Mouse (Mus musculus) heart, embryonic 14.5 days (tissue): ENCODE data around the gene Il12rb2. TPM values are rescaled to one million over a fixed set of nuclear protein-coding genes. Genes with fewer than 3 reads are reported as not detected.

ENCODE experiments used
- ATAC-seq: fragments of 200-750 bp; cut with Nextera tagmentation; 2 replicates; pipeline ENCODE4 v1.8.0; 2017; ENCODE audit warnings: low read depth, moderate TSS enrichment; ENCODE audit not compliant: insufficient number of reproducible peaks, insufficient read depth, low FRiP score
- H3K27ac ChIP-seq, 2 experiments: fragments of 200-500 bp in 1 of 2; fragments of 300-500 bp in 1 of 2; sonication (generic) in 1 of 2; replicated peaks in 1 of 2; 2 replicates each; pipeline ENCODE4 v1.5.1; 2012 to 2014; ENCODE audit warnings: low read depth in 2 of 2, low read length in 2 of 2, control low read depth in 1 of 2, mild to moderate bottlenecking in 1 of 2, mixed read lengths in 1 of 2; ENCODE audit not compliant: control insufficient read depth in 1 of 2, insufficient read depth in 1 of 2
- H3K27me3 ChIP-seq: fragments of 300-500 bp; sonication (generic); 2 replicates; pipeline ENCODE4 v1.6.1; 2014; ENCODE audit warnings: mild to moderate bottlenecking, low read length, control low read depth; ENCODE audit not compliant: control insufficient read depth, insufficient read depth
- H3K36me3 ChIP-seq: fragments of 300-500 bp; sonication (generic); 2 replicates; pipeline ENCODE4 v1.6.1; 2014; ENCODE audit warnings: mild to moderate bottlenecking, control low read depth, low read length, mixed read lengths; ENCODE audit not compliant: control insufficient read depth, insufficient read depth
- H3K4me1 ChIP-seq, 2 experiments: fragments of 200-500 bp in 1 of 2; fragments of 300-500 bp in 1 of 2; sonication (generic) in 1 of 2; 2 replicates each; pipeline ENCODE4 v1.6.1; 2012 to 2014; ENCODE audit warnings: low read length in 2 of 2, control low read depth in 1 of 2, mixed read lengths in 1 of 2; ENCODE audit not compliant: control insufficient read depth in 2 of 2, insufficient read depth in 2 of 2
- H3K4me2 ChIP-seq: fragments of 300-500 bp; sonication (generic); 2 replicates; pipeline ENCODE4 v1.6.1; 2014; ENCODE audit warnings: mild to moderate bottlenecking, low read length
- H3K4me3 ChIP-seq, 2 experiments: fragments of 200-500 bp in 1 of 2; fragments of 300-500 bp in 1 of 2; sonication (generic) in 1 of 2; 2 replicates each; pipeline ENCODE4 v1.5.1; 2012 to 2014; ENCODE audit warnings: low read length in 2 of 2, mild to moderate bottlenecking in 2 of 2, control low read depth in 1 of 2, low read depth in 1 of 2, moderate library complexity in 1 of 2; ENCODE audit not compliant: control insufficient read depth in 1 of 2, insufficient read depth in 1 of 2
- H3K9ac ChIP-seq: fragments of 300-500 bp; sonication (generic); 2 replicates; pipeline ENCODE4 v1.6.1; 2014; ENCODE audit warnings: mild to moderate bottlenecking, low read length
- H3K9me3 ChIP-seq: fragments of 300-500 bp; sonication (generic); 2 replicates; pipeline ENCODE4 v1.6.1; 2016; ENCODE audit warnings: low read length, control low read depth; ENCODE audit not compliant: control insufficient read depth
- WGBS: fragments of 180-500 bp; shearing (Covaris S2); extraction: QIAGEN DNeasy Blood & Tissue Kit; methylation state at CpG from one replicate; pipeline ENCODE4 v1.1.7; 2014; 5-methylcytosine and 5-hydroxymethylcytosine counted together
- polyA plus RNA-seq: library from polyadenylated mRNA; unstranded; fragments of >200 nt; fragmentation: Nextera tagmentation; extraction: Ambion mirVana; gene quantifications from 2 replicates; pipeline ENCODE4 v1.2.1, GENCODE M21; 2014

Il12rb2 gene
- polyA plus RNA-seq, 1 experiment from 2014 or later, result not detected

- H3K27me3 ChIP-seq, result no peaks in the 10 kb centered on the region
- no peaks in the 10 kb centered on the region for H3K4me1 ChIP-seq
- H3K9ac ChIP-seq, result no peak overlapping the region
- no peak overlapping the region for H3K4me3 ChIP-seq
- WGBS, result 70% methylated on average over 6 of the region's 6 CpGs
- no peak overlapping the region for H3K27ac ChIP-seq
- H3K9me3 ChIP-seq, result no peaks in the 10 kb centered on the region
- H3K36me3 ChIP-seq, result no peaks in the 10 kb centered on the region
- no peak for ATAC-seq
- H3K4me2 ChIP-seq, result no peak overlapping the region
Observed at GRCm38 (mm10) chr6:67348065-67348464, 27.9 kb downstream of the Il12rb2 start.

GRCm38 (mm10) chr6:67339494-67339893 is 36.5 kb downstream of the Il12rb2 start:
- H3K4me3 ChIP-seq, result no peak overlapping the region
- H3K27ac ChIP-seq, result no peak overlapping the region
- H3K27me3 ChIP-seq, result no peaks in the 10 kb centered on the region
- no peaks in the 10 kb centered on the region for H3K4me1 ChIP-seq
- no peak overlapping the region for H3K9ac ChIP-seq
- no peak for ATAC-seq
- H3K9me3 ChIP-seq, result no peaks in the 10 kb centered on the region
- H3K4me2 ChIP-seq, result no peak overlapping the region
- no peaks in the 10 kb centered on the region for H3K36me3 ChIP-seq

GRCm38 (mm10) chr6:67337943-67338342 is 38.0 kb downstream of the Il12rb2 start:
- no peaks in the 10 kb centered on the region for H3K9me3 ChIP-seq
- ATAC-seq, result no peak
- no peaks in the 10 kb centered on the region for H3K36me3 ChIP-seq
- no peaks in the 10 kb centered on the region for H3K27me3 ChIP-seq
- H3K4me1 ChIP-seq, result no peaks in the 10 kb centered on the region
- no peak overlapping the region for H3K9ac ChIP-seq
- no peak overlapping the region for H3K4me2 ChIP-seq
- no peak overlapping the region for H3K27ac ChIP-seq
- H3K4me3 ChIP-seq, result no peak overlapping the region

- Histone ChIP-seq H3K4me1 (no peaks in the 10 kb centered on the region), H3K4me2 (no peak overlapping the region), H3K4me3 (no peak overlapping the region), H3K9ac (no peak overlapping the region), H3K9me3 (no peaks in the 10 kb centered on the region), H3K27ac (no peak overlapping the region), H3K27me3 (no peaks in the 10 kb centered on the region), H3K36me3 (no peaks in the 10 kb centered on the region)
- WGBS, result 73% methylated on average over 3 of the region's 3 CpGs
- no peak for ATAC-seq
Observed at GRCm38 (mm10) chr6:67323788-67324187, 52.2 kb downstream of the Il12rb2 start.

DNA sequence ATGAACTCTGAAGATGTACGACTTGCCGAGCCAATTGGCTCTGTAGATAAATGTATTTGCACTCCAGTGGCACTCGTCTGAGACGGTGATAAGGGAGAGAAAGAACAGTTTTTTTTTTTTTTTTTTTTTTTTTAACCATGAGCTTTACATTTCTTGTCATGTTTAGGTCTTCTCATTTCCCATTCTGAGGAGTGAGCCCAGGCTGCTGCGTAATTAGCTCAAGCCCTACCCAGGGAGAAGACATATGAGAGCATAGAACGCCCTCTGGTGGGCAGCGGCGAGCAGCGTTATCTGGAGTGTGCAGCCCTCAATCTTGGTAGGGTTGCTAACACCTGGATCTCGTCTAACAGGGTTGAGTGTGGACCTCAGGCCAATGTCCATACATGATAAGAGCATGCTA is 57.5 kb downstream of the Il12rb2 start:
- Histone ChIP-seq H3K4me2 (no peak overlapping the region), H3K4me3 (no peak overlapping the region), H3K9me3 (no peaks in the 10 kb centered on the region), H3K27ac (no peak overlapping the region), H3K9ac (no peak overlapping the region), H3K4me1 (no peaks in the 10 kb centered on the region), H3K27me3 (no peaks in the 10 kb centered on the region), H3K36me3 (no peaks in the 10 kb centered on the region)
- 16% methylated on average over 10 of the region's 10 CpGs for WGBS
- no peak for ATAC-seq

GRCm38 (mm10) chr6:67317827-67318338 is 58.1 kb downstream of the Il12rb2 start:
- ATAC-seq, result no peak
- WGBS, result 75% methylated on average over 8 of the region's 8 CpGs
- Histone ChIP-seq H3K27me3 (no peaks in the 10 kb centered on the region), H3K4me3 (no peak overlapping the region), H3K27ac (no peak overlapping the region), H3K9ac (no peak overlapping the region), H3K36me3 (no peaks in the 10 kb centered on the region), H3K4me2 (no peak overlapping the region), H3K4me1 (no peaks in the 10 kb centered on the region), H3K9me3 (no peaks in the 10 kb centered on the region)

DNA sequence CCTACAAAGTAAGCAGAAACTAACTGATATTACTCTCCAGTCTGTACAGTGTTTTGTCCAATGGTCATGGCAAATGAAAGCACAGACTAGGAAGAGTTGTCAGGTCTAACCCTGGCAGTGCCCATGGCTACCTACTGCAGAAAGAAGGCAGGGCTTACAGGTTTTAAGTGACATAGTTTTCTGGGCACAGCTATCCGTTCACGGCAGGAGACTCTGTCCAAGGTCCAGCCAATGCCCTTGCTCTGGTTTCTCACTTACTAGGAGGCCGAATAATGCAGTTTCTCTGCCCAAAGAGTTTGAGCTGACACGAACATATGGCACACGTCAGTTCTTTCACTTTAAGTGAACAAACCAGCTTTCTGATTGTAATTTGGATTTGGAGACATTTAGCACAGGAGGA is 58.9 kb downstream of the Il12rb2 start:
- no peaks in the 10 kb centered on the region for H3K4me1 ChIP-seq
- no peak overlapping the region for H3K4me2 ChIP-seq
- H3K4me3 ChIP-seq, result no peak overlapping the region
- no peaks in the 10 kb centered on the region for H3K9me3 ChIP-seq
- no peaks in the 10 kb centered on the region for H3K27me3 ChIP-seq
- no peak for ATAC-seq
- no peak overlapping the region for H3K27ac ChIP-seq
- H3K36me3 ChIP-seq, result no peaks in the 10 kb centered on the region
- WGBS, result 58% methylated on average over 5 of the region's 5 CpGs
- H3K9ac ChIP-seq, result no peak overlapping the region

DNA sequence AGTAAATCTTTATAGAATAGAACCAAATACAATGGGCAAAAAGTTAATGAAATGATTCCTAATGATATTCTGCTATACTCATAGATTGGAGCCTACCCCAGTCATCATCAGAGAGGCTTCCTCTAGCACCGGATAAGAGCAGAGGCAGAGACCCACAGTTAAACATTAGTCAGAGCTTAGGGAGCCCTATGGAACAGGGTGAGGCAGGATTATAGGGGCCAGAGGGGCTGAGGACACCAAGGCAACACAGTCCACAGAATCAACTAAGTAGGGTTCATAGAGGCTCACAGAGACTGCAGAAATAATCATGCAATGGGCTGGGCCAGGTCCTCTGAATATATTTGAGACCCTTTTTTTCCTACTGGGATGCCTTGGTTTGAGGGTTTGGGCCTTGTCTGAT is 61.3 kb downstream of the Il12rb2 start:
- WGBS, result 60% methylated on average over 1 of the region's 1 CpGs
- Histone ChIP-seq H3K4me1 (no peaks in the 10 kb centered on the region), H3K4me2 (no peak overlapping the region), H3K36me3 (no peaks in the 10 kb centered on the region), H3K9ac (no peak overlapping the region), H3K4me3 (no peak overlapping the region), H3K9me3 (no peaks in the 10 kb centered on the region), H3K27me3 (no peaks in the 10 kb centered on the region), H3K27ac (no peak overlapping the region)
- ATAC-seq, result no peak
